8 mouse cellular contexts compared by ENCODE assay signal in the genomic region with DNA sequence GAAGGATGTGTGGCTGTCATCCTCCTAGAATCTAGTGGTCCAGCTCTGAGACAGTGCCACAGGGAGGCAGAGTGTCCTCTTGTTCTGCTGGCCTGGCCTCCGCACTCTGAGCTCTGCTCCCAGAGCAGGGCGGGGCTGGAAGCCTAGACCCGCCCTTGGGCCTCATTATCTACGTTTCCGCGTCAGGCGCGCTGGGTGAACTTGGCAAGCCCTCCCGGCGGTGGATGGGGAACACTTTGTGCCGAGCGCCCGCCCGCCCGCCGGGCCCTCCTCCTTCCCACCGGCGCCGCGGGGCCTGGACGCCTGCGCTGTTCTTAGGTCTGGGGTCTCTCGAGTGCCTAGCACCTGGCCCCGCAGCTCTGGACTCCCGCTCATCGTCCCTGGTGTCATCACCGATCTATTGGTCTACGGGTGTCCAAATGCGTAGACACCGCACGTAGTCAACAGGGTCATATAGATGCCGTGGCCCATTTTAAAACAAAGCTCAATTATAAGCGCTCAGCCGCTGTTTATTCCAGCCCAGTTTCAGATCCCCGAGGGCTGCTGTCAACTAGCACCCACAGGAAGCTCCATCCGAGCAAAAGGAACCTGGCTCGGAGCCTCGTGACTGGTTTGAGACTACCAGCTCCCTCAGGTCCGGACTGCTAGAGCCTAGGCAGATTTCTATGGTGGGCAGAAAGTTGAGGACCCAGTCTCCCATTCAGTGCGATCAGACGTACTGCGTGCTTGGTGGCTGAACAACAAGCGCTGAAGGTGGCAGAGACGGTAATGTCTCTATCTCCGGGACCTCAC. TPM values are rescaled to one million over a fixed set of nuclear protein-coding genes. Genes with fewer than 3 reads are reported as not detected.
DNase-seq lines count a peak whose midpoint lies in the region; ATAC-seq lines count a peak whose summit lies in the region.

No protein-coding gene starts in this region.

- H3K4me2 ChIP-seq in intestine, embryonic 14.5 days (ENCODE audit: low read length) = peak overlapping the region; percentile 95

- 1% methylated on average over 44 of the region's 45 CpGs for WGBS in intestine, embryonic 14.5 days

- no peak overlapping the region for H3K27ac ChIP-seq in intestine, embryonic 14.5 days (ENCODE audit: low read depth)

- DNase-seq in adrenal gland, adult 18-20 months (ENCODE audit: low spot score in 2 of 2) = peak; percentile 87
- DNase-seq in embryo, embryonic 11 days = peak; percentile 90
- peak; percentile 89 for DNase-seq in gastrocnemius, postnatal 25 days
- peak; percentile 82 for DNase-seq in intestine, embryonic 14.5 days (ENCODE audit: low spot score)
- peak; percentile 27 to 73 for DNase-seq in left cerebral cortex, adult 9 months (ENCODE audit: low spot score in 2 of 2)
- DNase-seq in right cerebral cortex, adult 18-20 months = peak; percentile 82
- DNase-seq in urinary bladder, postnatal 10 days (ENCODE audit: low spot score) = peak; percentile 58

- peaks cover 20% of the 10 kb centered on the region for H3K4me1 ChIP-seq in intestine, embryonic 14.5 days (replicated peaks; ENCODE audit: control insufficient read depth, insufficient read depth, low read length)

- no peaks in the 10 kb centered on the region for H3K9me3 ChIP-seq in intestine, embryonic 14.5 days (ENCODE audit: control insufficient read depth, low read length)

- H3K9ac ChIP-seq in intestine, embryonic 14.5 days (ENCODE audit: low read length) = peak overlapping the region; percentile 25; the same call in 1 of the 2 replicates

- H3K4me3 ChIP-seq in intestine, embryonic 14.5 days (ENCODE audit: low read depth, low read length) = peak overlapping the region; percentile 40

- peaks cover 48% of the 10 kb centered on the region for H3K27me3 ChIP-seq in intestine, embryonic 14.5 days (replicated peaks; ENCODE audit: control insufficient read depth, insufficient read depth, low read length)

- no peaks in the 10 kb centered on the region for H3K36me3 ChIP-seq in intestine, embryonic 14.5 days (ENCODE audit: control insufficient read depth, insufficient read depth, low read length)

- peak; percentile 79 for ATAC-seq in intestine, embryonic 14.5 days (replicated peaks; ENCODE audit: low FRiP score, low TSS enrichment, low read depth)
- ATAC-seq in megakaryocyte, adult 5-6 weeks (ENCODE audit: poor library complexity, severe bottlenecking) = peak; percentile 94

RNA-seq across cellular contexts. Expression of a gene that starts 3.6 kb away (rescaled TPM):
- total RNA-seq in adrenal gland, adult 18-20 months (2021) = 1 to 10 TPM; 5.2 to 8.2 TPM
- total RNA-seq in gastrocnemius, postnatal 25 days (2021) = under 1 TPM in 1 of 2 experiments, not detected in 1; 0.24 TPM
- polyA plus RNA-seq in intestine, embryonic 14.5 days (2014; fragmentation: Nextera tagmentation; extraction: Ambion mirVana) = 0.62 and 0.74 TPM in 2 replicates
- total RNA-seq in megakaryocyte, adult 5-6 weeks (2015) = not detected in 2 replicates
- not detected in 2 replicates for total RNA-seq in megakaryocyte, adult 5-6 weeks (2017)

RNA-seq across cellular contexts. Expression of a gene that starts 19.9 kb away (rescaled TPM):
- 10 to 100 TPM; 17.6 to 18.2 TPM for total RNA-seq in adrenal gland, adult 18-20 months (2021)
- 1 to 10 TPM; 3.5 to 4.5 TPM for total RNA-seq in gastrocnemius, postnatal 25 days (2021)
- polyA plus RNA-seq in intestine, embryonic 14.5 days (2014; fragmentation: Nextera tagmentation; extraction: Ambion mirVana) = 12.4 and 12.7 TPM in 2 replicates
- 3.6 and 5.9 TPM in 2 replicates for total RNA-seq in megakaryocyte, adult 5-6 weeks (2015)
- 3.6 and 5.0 TPM in 2 replicates for total RNA-seq in megakaryocyte, adult 5-6 weeks (2017)

Comparison
In these comparisons a context has a peak if more than half of its experiments do, and no peak if none do; other contexts are left out.
1. RNA of a gene that starts 3.6 kb away (total RNA-seq): 5.2 to 8.2 TPM in adrenal gland, adult 18-20 months; 0.24 TPM in gastrocnemius, postnatal 25 days and not detected in megakaryocyte, adult 5-6 weeks; every median in the first group is over 4 times any median in the second.
2. Peak in every context shown above with its lines, with median percentiles within 50 percentile points of each other: DNase-seq.